Mouse (Mus musculus): ENCODE data around the gene Gpa33. TPM values are rescaled to one million over a fixed set of nuclear protein-coding genes. Genes with fewer than 3 reads are reported as not detected.
"Not testable (repeated sequence)": the region's sequence is repeated elsewhere in the genome, so short reads cannot be mapped to it uniquely, and the experiment has no call there.

Gene Gpa33
- polyA plus RNA-seq, 1 experiment from 2014 or later = 0.55 TPM

GRCm38 (mm10) chr1:166141868-166142267 lies 11.8 kb downstream of the Gpa33 start:
- H3K4me1 ChIP-seq (ENCODE audit: control insufficient read depth, insufficient read depth, low read length) = peaks cover 11% of the 10 kb centered on the region
- not testable (repeated sequence) for H3K27ac ChIP-seq (ENCODE audit: low read depth, low read length); H3K9me3 ChIP-seq (ENCODE audit: control insufficient read depth, low read length); H3K27me3 ChIP-seq (ENCODE audit: control insufficient read depth, insufficient read depth, low read length); H3K4me3 ChIP-seq (ENCODE audit: low read length); ATAC-seq (ENCODE audit: low FRiP score, low TSS enrichment); H3K4me2 ChIP-seq (replicated peaks; ENCODE audit: low read depth, low read length); H3K36me3 ChIP-seq (ENCODE audit: control insufficient read depth, insufficient read depth, low read length); H3K9ac ChIP-seq (ENCODE audit: low read depth, low read length)
- 88% methylated on average over 8 of the region's 9 CpGs for WGBS

GRCm38 (mm10) chr1:166142369-166142768 lies 12.3 kb downstream of the Gpa33 start:
- H3K4me1 ChIP-seq (ENCODE audit: control insufficient read depth, insufficient read depth, low read length) = peaks cover 8% of the 10 kb centered on the region
- no peak overlapping the region for H3K4me3 ChIP-seq (ENCODE audit: low read length)
- H3K36me3 ChIP-seq (ENCODE audit: control insufficient read depth, insufficient read depth, low read length) = no peaks in the 10 kb centered on the region
- H3K27ac ChIP-seq (ENCODE audit: low read depth, low read length) = no peak overlapping the region
- H3K27me3 ChIP-seq (ENCODE audit: control insufficient read depth, insufficient read depth, low read length) = no peaks in the 10 kb centered on the region
- no peak overlapping the region for H3K4me2 ChIP-seq (replicated peaks; ENCODE audit: low read depth, low read length)
- no peak overlapping the region for H3K9ac ChIP-seq (ENCODE audit: low read depth, low read length)
- WGBS = 80% methylated on average over 6 of the region's 6 CpGs
- no peaks in the 10 kb centered on the region for H3K9me3 ChIP-seq (ENCODE audit: control insufficient read depth, low read length)
- no peak for ATAC-seq (ENCODE audit: low FRiP score, low TSS enrichment)

- no peak for ATAC-seq (ENCODE audit: low FRiP score, low TSS enrichment)
- H3K27me3 ChIP-seq (ENCODE audit: control insufficient read depth, insufficient read depth, low read length) = no peaks in the 10 kb centered on the region
- no peak overlapping the region for H3K4me3 ChIP-seq (ENCODE audit: low read length)
- no peak overlapping the region for H3K4me2 ChIP-seq (replicated peaks; ENCODE audit: low read depth, low read length)
- H3K36me3 ChIP-seq (ENCODE audit: control insufficient read depth, insufficient read depth, low read length) = no peaks in the 10 kb centered on the region
- no peaks in the 10 kb centered on the region for H3K9me3 ChIP-seq (ENCODE audit: control insufficient read depth, low read length)
- 86% methylated on average over 11 of the region's 11 CpGs for WGBS
- H3K4me1 ChIP-seq (ENCODE audit: control insufficient read depth, insufficient read depth, low read length) = no peaks in the 10 kb centered on the region
- no peak overlapping the region for H3K27ac ChIP-seq (ENCODE audit: low read depth, low read length)
- no peak overlapping the region for H3K9ac ChIP-seq (ENCODE audit: low read depth, low read length)
Observed at GRCm38 (mm10) chr1:166146626-166147025, 16.6 kb downstream of the Gpa33 start.

DNA sequence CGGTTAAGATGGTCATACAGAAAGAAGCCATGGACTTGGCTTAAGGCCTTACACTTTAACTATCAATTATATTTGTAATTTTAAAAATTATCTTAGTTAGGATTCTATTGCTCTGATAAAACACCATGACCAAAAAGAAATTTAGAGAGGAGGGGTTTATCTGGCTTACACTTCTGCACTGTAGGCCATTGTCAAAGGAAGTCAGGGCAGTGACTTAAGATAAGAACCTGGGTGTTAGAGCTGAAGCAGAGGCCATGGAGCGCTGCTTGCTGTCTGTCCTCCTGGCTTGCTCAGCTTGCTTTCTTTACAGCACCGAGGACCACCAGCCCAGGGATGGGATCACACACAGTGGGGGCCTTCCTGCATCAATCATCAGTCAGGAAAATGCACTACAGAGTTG lies 17.6 kb downstream of the Gpa33 start:
- H3K4me2 ChIP-seq (replicated peaks; ENCODE audit: low read depth, low read length) = no peak overlapping the region
- no peaks in the 10 kb centered on the region for H3K9me3 ChIP-seq (ENCODE audit: control insufficient read depth, low read length)
- H3K36me3 ChIP-seq (ENCODE audit: control insufficient read depth, insufficient read depth, low read length) = no peaks in the 10 kb centered on the region
- H3K27me3 ChIP-seq (ENCODE audit: control insufficient read depth, insufficient read depth, low read length) = no peaks in the 10 kb centered on the region
- no peak overlapping the region for H3K4me3 ChIP-seq (ENCODE audit: low read length)
- H3K9ac ChIP-seq (ENCODE audit: low read depth, low read length) = no peak overlapping the region
- WGBS = 81% methylated on average over 3 of the region's 3 CpGs
- no peak for ATAC-seq (ENCODE audit: low FRiP score, low TSS enrichment)
- no peak overlapping the region for H3K27ac ChIP-seq (ENCODE audit: low read depth, low read length)
- no peaks in the 10 kb centered on the region for H3K4me1 ChIP-seq (ENCODE audit: control insufficient read depth, insufficient read depth, low read length)

GRCm38 (mm10) chr1:166149441-166149840 lies 19.4 kb downstream of the Gpa33 start:
- 89% methylated on average over 4 of the region's 4 CpGs for WGBS

DNA sequence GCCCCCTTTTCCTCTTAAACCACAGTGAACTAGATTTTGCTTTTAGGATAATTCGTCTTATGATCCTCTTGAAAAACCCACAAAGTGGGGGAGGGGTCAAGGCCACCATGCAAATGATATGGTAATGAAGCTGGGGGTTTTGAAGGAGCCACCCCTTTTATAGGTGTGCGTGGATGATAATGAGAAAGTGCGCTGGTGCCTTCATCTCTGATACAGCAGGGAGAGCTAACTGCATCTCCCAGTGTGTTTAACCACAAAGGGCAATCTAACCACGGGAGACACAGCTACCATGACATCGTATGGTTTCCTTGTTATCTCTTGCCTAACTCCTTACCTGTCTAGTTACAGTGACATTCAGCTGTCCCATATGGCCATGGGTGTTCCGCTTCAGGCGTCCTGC lies 20.0 kb downstream of the Gpa33 start:
- no peak overlapping the region for H3K27ac ChIP-seq (ENCODE audit: low read depth, low read length)
- H3K4me1 ChIP-seq (ENCODE audit: control insufficient read depth, insufficient read depth, low read length) = no peaks in the 10 kb centered on the region
- H3K4me2 ChIP-seq (replicated peaks; ENCODE audit: low read depth, low read length) = no peak overlapping the region
- 83% methylated on average over 7 of the region's 7 CpGs for WGBS
- no peaks in the 10 kb centered on the region for H3K27me3 ChIP-seq (ENCODE audit: control insufficient read depth, insufficient read depth, low read length)
- H3K9me3 ChIP-seq (ENCODE audit: control insufficient read depth, low read length) = no peaks in the 10 kb centered on the region
- no peak overlapping the region for H3K9ac ChIP-seq (ENCODE audit: low read depth, low read length)
- no peak for ATAC-seq (ENCODE audit: low FRiP score, low TSS enrichment)
- H3K4me3 ChIP-seq (ENCODE audit: low read length) = no peak overlapping the region
- no peaks in the 10 kb centered on the region for H3K36me3 ChIP-seq (ENCODE audit: control insufficient read depth, insufficient read depth, low read length)

More at GRCm38 (mm10) chr1:166149441-166149840, 19.4 kb downstream of the Gpa33 start:
- H3K27me3 ChIP-seq (ENCODE audit: control insufficient read depth, insufficient read depth, low read length) = no peaks in the 10 kb centered on the region
- ATAC-seq (ENCODE audit: low FRiP score, low TSS enrichment) = no peak
- H3K4me3 ChIP-seq (ENCODE audit: low read length) = no peak overlapping the region
- H3K36me3 ChIP-seq (ENCODE audit: control insufficient read depth, insufficient read depth, low read length) = no peaks in the 10 kb centered on the region
- H3K27ac ChIP-seq (ENCODE audit: low read depth, low read length) = no peak overlapping the region
- H3K4me2 ChIP-seq (replicated peaks; ENCODE audit: low read depth, low read length) = no peak overlapping the region
- H3K9me3 ChIP-seq (ENCODE audit: control insufficient read depth, low read length) = no peaks in the 10 kb centered on the region
- no peaks in the 10 kb centered on the region for H3K4me1 ChIP-seq (ENCODE audit: control insufficient read depth, insufficient read depth, low read length)
- H3K9ac ChIP-seq (ENCODE audit: low read depth, low read length) = no peak overlapping the region

- Histone ChIP-seq H3K4me2 (replicated peaks; ENCODE audit: low read depth, low read length) (no peak overlapping the region), H3K4me1 (ENCODE audit: control insufficient read depth, insufficient read depth, low read length) (no peaks in the 10 kb centered on the region), H3K4me3 (ENCODE audit: low read length) (no peak overlapping the region), H3K9ac (ENCODE audit: low read depth, low read length) (no peak overlapping the region), H3K27ac (ENCODE audit: low read depth, low read length) (no peak overlapping the region), H3K36me3 (ENCODE audit: control insufficient read depth, insufficient read depth, low read length) (no peaks in the 10 kb centered on the region), H3K9me3 (ENCODE audit: control insufficient read depth, low read length) (no peaks in the 10 kb centered on the region), H3K27me3 (ENCODE audit: control insufficient read depth, insufficient read depth, low read length) (no peaks in the 10 kb centered on the region; the same call in 1 of the 2 replicates)
- no peak for ATAC-seq (ENCODE audit: low FRiP score, low TSS enrichment)
- WGBS = 53% methylated on average over 11 of the region's 11 CpGs
Observed at GRCm38 (mm10) chr1:166151341-166151740, 21.3 kb downstream of the Gpa33 start.

DNA sequence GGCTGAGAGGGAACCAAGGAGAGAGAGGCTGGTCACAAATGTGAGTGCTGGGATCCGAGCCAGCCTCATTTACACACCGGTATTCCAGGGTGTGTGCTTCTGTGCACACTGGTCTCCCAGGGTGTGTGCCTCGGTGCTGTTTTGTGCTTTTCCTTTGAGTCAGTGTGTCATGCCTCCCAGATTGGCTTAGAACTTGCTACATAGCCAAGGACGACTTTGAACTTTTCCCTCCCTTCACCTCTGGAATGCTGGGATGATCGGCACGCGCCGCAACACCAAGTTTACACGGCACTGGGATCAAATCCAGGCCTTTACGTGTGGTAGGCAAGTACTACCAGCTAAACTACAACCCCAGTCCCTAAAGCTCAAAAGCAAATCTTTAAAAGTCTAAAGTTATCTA lies 22.0 kb downstream of the Gpa33 start:
- WGBS = 90% methylated on average over 10 of the region's 10 CpGs

DNA sequence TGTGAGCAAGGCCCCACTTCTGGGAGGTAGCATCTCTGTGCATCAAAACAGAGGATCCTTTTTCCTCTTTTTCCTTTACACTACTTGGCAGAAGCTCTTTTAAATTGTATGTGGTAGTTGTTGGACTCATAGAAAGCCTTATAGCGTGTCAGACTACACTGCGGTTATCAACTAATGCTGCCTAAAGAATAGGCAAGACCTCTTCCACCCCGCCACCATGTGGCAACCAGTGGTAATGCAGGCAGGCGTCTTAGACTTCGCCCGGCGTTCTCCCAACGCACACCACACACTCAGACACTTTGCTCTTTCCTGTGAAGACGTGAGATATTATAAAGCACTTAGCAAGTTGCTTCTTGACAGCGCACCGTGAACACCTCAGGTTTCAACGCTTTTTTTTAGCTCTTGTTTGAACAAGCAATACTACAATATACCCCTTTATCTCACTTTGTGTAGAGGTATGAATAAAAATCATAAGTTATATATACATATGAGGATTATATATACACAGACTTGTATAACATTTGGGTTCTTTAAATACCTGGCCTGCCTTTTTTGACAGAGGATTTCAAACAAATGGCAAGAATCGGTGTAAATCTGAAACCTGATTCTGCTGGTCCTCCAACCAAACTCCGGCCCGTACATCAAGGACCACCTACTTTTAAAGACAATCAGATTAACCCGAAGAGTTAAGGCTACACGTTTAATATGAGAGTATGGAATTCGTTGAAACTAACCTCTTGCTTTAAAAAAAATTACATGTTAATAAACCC lies 23.5 kb downstream of the Gpa33 start:
- peaks cover 4% of the 10 kb centered on the region; the same call in 1 of the 2 replicates for H3K27me3 ChIP-seq (ENCODE audit: control insufficient read depth, insufficient read depth, low read length)
- H3K9me3 ChIP-seq (ENCODE audit: control insufficient read depth, low read length) = no peaks in the 10 kb centered on the region
- no peak overlapping the region for H3K4me3 ChIP-seq (ENCODE audit: low read length)
- no peaks in the 10 kb centered on the region for H3K36me3 ChIP-seq (ENCODE audit: control insufficient read depth, insufficient read depth, low read length)
- WGBS = 12% methylated on average over 18 of the region's 18 CpGs
- no peak overlapping the region for H3K4me2 ChIP-seq (replicated peaks; ENCODE audit: low read depth, low read length)
- H3K27ac ChIP-seq (ENCODE audit: low read depth, low read length) = no peak overlapping the region
- H3K4me1 ChIP-seq (ENCODE audit: control insufficient read depth, insufficient read depth, low read length) = no peaks in the 10 kb centered on the region
- no peak overlapping the region for H3K9ac ChIP-seq (ENCODE audit: low read depth, low read length)
- no peak for ATAC-seq (ENCODE audit: low FRiP score, low TSS enrichment)

More for the DNA sequence above, 22.0 kb downstream of the Gpa33 start:
- Histone ChIP-seq H3K4me2 (replicated peaks; ENCODE audit: low read depth, low read length) (no peak overlapping the region), H3K27me3 (ENCODE audit: control insufficient read depth, insufficient read depth, low read length) (peaks cover 4% of the 10 kb centered on the region; the same call in 1 of the 2 replicates), H3K36me3 (ENCODE audit: control insufficient read depth, insufficient read depth, low read length) (no peaks in the 10 kb centered on the region), H3K4me1 (ENCODE audit: control insufficient read depth, insufficient read depth, low read length) (no peaks in the 10 kb centered on the region), H3K9ac (ENCODE audit: low read depth, low read length) (no peak overlapping the region), H3K27ac (ENCODE audit: low read depth, low read length) (no peak overlapping the region), H3K9me3 (ENCODE audit: control insufficient read depth, low read length) (no peaks in the 10 kb centered on the region), H3K4me3 (ENCODE audit: low read length) (no peak overlapping the region)
- ATAC-seq (ENCODE audit: low FRiP score, low TSS enrichment) = no peak

Data from kidney, embryonic 14.5 days (tissue).